Mouse (Mus musculus) heart, embryonic 12.5 days (tissue): ENCODE data around the gene Ccdc169. TPM values are rescaled to one million over a fixed set of nuclear protein-coding genes. Genes with fewer than 3 reads are reported as not detected.
"Not testable (repeated sequence)": the region's sequence is repeated elsewhere in the genome, so short reads cannot be mapped to it uniquely, and the experiment has no call there.

Source experiments
- ATAC-seq: fragments of 200-750 bp; cut with Nextera tagmentation; 2 replicates; pipeline ENCODE4 v1.8.0; 2017; ENCODE audit warnings: moderate TSS enrichment, moderate library complexity; ENCODE audit not compliant: insufficient number of reproducible peaks, low FRiP score
- H3K27ac ChIP-seq: fragments of 300-500 bp; sonication (generic); 2 replicates; pipeline ENCODE4 v1.5.1; 2016; ENCODE audit warnings: mild to moderate bottlenecking, moderate library complexity; ENCODE audit not compliant: poor library complexity, severe bottlenecking
- H3K27me3 ChIP-seq: fragments of 300-500 bp; sonication (generic); replicated peaks from 2 replicates; pipeline ENCODE4 v1.6.1; 2016; ENCODE audit warnings: mild to moderate bottlenecking, moderate library complexity
- H3K36me3 ChIP-seq: fragments of 300-500 bp; sonication (generic); 2 replicates; pipeline ENCODE4 v1.6.1; 2016; ENCODE audit warnings: mild to moderate bottlenecking, moderate library complexity
- H3K4me1 ChIP-seq: fragments of 300-500 bp; sonication (generic); replicated peaks from 2 replicates; pipeline ENCODE4 v1.6.1; 2016; ENCODE audit warnings: mild to moderate bottlenecking
- H3K4me2 ChIP-seq: fragments of 300-500 bp; sonication (generic); 2 replicates; pipeline ENCODE4 v1.6.1; 2016; ENCODE audit warnings: mild to moderate bottlenecking, moderate library complexity
- H3K4me3 ChIP-seq: fragments of 300-500 bp; sonication (generic); 2 replicates; pipeline ENCODE4 v1.5.1; 2016; ENCODE audit warnings: mild to moderate bottlenecking
- H3K9ac ChIP-seq: fragments of 300-500 bp; sonication (generic); 2 replicates; pipeline ENCODE4 v1.6.1; 2016; ENCODE audit warnings: mild to moderate bottlenecking, moderate library complexity
- H3K9me3 ChIP-seq: fragments of 300-500 bp; sonication (generic); replicated peaks from 2 replicates; pipeline ENCODE4 v1.6.1; 2016; ENCODE audit warnings: mild to moderate bottlenecking, moderate library complexity
- WGBS: fragments of 180-500 bp; shearing (Covaris S2); methylation state at CpG from one replicate; pipeline ENCODE4 v1.1.7; 2016; 5-methylcytosine and 5-hydroxymethylcytosine counted together
- microRNA-seq: library from miRNA; unstranded; fragments of <30 nt; microRNA quantifications from one replicate; pipeline ENCODE4, GENCODE M21; 2017
- polyA plus RNA-seq: library from polyadenylated mRNA; unstranded; fragments of >200 nt; fragmentation: Nextera tagmentation; extraction: Ambion mirVana; gene quantifications from 2 replicates; pipeline ENCODE4 v1.2.1, GENCODE M21; 2016

Gene Ccdc169
- polyA plus RNA-seq, 1 experiment from 2014 or later, result 0.08 TPM

- not testable (repeated sequence) for H3K9ac ChIP-seq, H3K4me3 ChIP-seq, H3K27ac ChIP-seq, ATAC-seq, H3K4me2 ChIP-seq, H3K27me3 ChIP-seq, H3K4me1 ChIP-seq, H3K36me3 ChIP-seq, H3K9me3 ChIP-seq
- 85% methylated on average over 11 of the region's 11 CpGs for WGBS
Observed at GRCm38 (mm10) chr3:55203621-55204020, 66.5 kb downstream of the Ccdc169 start.

GRCm38 (mm10) chr3:55206413-55206812 lies 69.3 kb downstream of the Ccdc169 start:
- WGBS, result 91% methylated on average over 2 of the region's 2 CpGs
- Histone ChIP-seq H3K4me2 (no peak overlapping the region), H3K36me3 (no peaks in the 10 kb centered on the region), H3K9ac (no peak overlapping the region), H3K9me3 (no peaks in the 10 kb centered on the region; the same call in 1 of the 2 replicates), H3K27ac (no peak overlapping the region), H3K4me1 (0 out of 2 replicates have a peak, but pooled peaks cover 3% of the 10 kb centered on the region), H3K27me3 (no peaks in the 10 kb centered on the region), H3K4me3 (no peak overlapping the region)
- ATAC-seq, result no peak

GRCm38 (mm10) chr3:55207665-55208064 lies 70.5 kb downstream of the Ccdc169 start:
- Histone ChIP-seq H3K36me3 (no peaks in the 10 kb centered on the region), H3K9ac (no peak overlapping the region), H3K4me1 (0 out of 2 replicates have a peak, but pooled peaks cover 3% of the 10 kb centered on the region), H3K27me3 (no peaks in the 10 kb centered on the region), H3K27ac (no peak overlapping the region), H3K4me2 (no peak overlapping the region), H3K9me3 (no peaks in the 10 kb centered on the region; the same call in 1 of the 2 replicates), H3K4me3 (no peak overlapping the region)
- ATAC-seq, result no peak
- WGBS, result 66% methylated on average over 6 of the region's 6 CpGs

- no peak overlapping the region for H3K4me3 ChIP-seq
- H3K4me1 ChIP-seq, result peaks cover 11% of the 10 kb centered on the region; the same call in 1 of the 2 replicates
- no peak overlapping the region for H3K9ac ChIP-seq
- no peak overlapping the region for H3K4me2 ChIP-seq
- ATAC-seq, result no peak
- 26% methylated on average over 2 of the region's 2 CpGs for WGBS
- no peak overlapping the region for H3K27ac ChIP-seq
- no peaks in the 10 kb centered on the region for H3K36me3 ChIP-seq
- no peaks in the 10 kb centered on the region for H3K9me3 ChIP-seq
- no peaks in the 10 kb centered on the region for H3K27me3 ChIP-seq
Observed at GRCm38 (mm10) chr3:55212254-55212653, 75.1 kb downstream of the Ccdc169 start.

GRCm38 (mm10) chr3:55213785-55214184 lies 76.6 kb downstream of the Ccdc169 start:
- H3K9me3 ChIP-seq, result no peaks in the 10 kb centered on the region
- no peak overlapping the region for H3K27ac ChIP-seq
- peak; percentile 29; the same call in 1 of the 2 replicates for ATAC-seq
- no peaks in the 10 kb centered on the region for H3K27me3 ChIP-seq
- no peak overlapping the region for H3K9ac ChIP-seq
- 28% methylated on average over 4 of the region's 4 CpGs for WGBS
- no peak overlapping the region for H3K4me3 ChIP-seq
- H3K4me2 ChIP-seq, result no peak overlapping the region
- H3K4me1 ChIP-seq, result peaks cover 11% of the 10 kb centered on the region; the same call in 1 of the 2 replicates
- no peaks in the 10 kb centered on the region for H3K36me3 ChIP-seq

GRCm38 (mm10) chr3:55214413-55214812 lies 77.3 kb downstream of the Ccdc169 start:
- no peak overlapping the region for H3K27ac ChIP-seq
- H3K4me2 ChIP-seq, result no peak overlapping the region
- no peak for ATAC-seq
- 77% methylated on average over 6 of the region's 6 CpGs for WGBS
- H3K36me3 ChIP-seq, result no peaks in the 10 kb centered on the region
- no peak overlapping the region for H3K4me3 ChIP-seq
- H3K9ac ChIP-seq, result no peak overlapping the region
- no peaks in the 10 kb centered on the region for H3K9me3 ChIP-seq
- H3K27me3 ChIP-seq, result no peaks in the 10 kb centered on the region
- H3K4me1 ChIP-seq, result peaks cover 10% of the 10 kb centered on the region; the same call in 1 of the 2 replicates

- ATAC-seq, result no peak
Observed at GRCm38 (mm10) chr3:55222502-55222901, 85.4 kb downstream of the Ccdc169 start.

More at GRCm38 (mm10) chr3:55222502-55222901, 85.4 kb downstream of the Ccdc169 start:
- Histone ChIP-seq H3K27ac (no peak overlapping the region), H3K9me3 (peaks cover 9% of the 10 kb centered on the region), H3K36me3 (no peaks in the 10 kb centered on the region), H3K4me3 (no peak overlapping the region), H3K9ac (no peak overlapping the region), H3K4me2 (no peak overlapping the region), H3K4me1 (peaks cover 5% of the 10 kb centered on the region), H3K27me3 (peaks cover 5% of the 10 kb centered on the region; the same call in 1 of the 2 replicates)
- WGBS, result 84% methylated on average over 2 of the region's 2 CpGs

Small RNAs within 50 kb of the gene (microRNA-seq; reads per million reads assigned to microRNA genes)
- not detected for gene Gm22029

Other genes with a start within 250 kb of the Ccdc169 start
- gene Sertm1, start 221.5 kb upstream of the Ccdc169 start, polyA plus RNA-seq, result 0.18 and 0.40 TPM in 2 replicates
- gene Ccna1, start 81.8 kb upstream of the Ccdc169 start, polyA plus RNA-seq, result 1.3 and 2.0 TPM in 2 replicates
- gene Spg20, start 25.2 kb upstream of the Ccdc169 start, polyA plus RNA-seq, result 49.0 and 49.1 TPM in 2 replicates
- 0.06 and 0.10 TPM in 2 replicates for gene Sohlh2, start 44.7 kb downstream of the Ccdc169 start, polyA plus RNA-seq
- 8.6 and 9.3 TPM in 2 replicates for gene Dclk1, start 105.0 kb downstream of the Ccdc169 start, polyA plus RNA-seq